Mouse (Mus musculus) liver (tissue): ENCODE results near the gene Tgfb1i1.

Experiments used
- DNase-seq: peaks from one replicate; pipeline ENCODE4 v3.0.0-alpha.2; 2020; ENCODE audit warnings: mixed read lengths

Gene Tgfb1i1

GRCm38 (mm10) chr7:128246496-128247391, at the start of gene Tgfb1i1:
Gene Tgfb1i1, plus strand, starts transcription at chr7:128246812.
- peak; percentile 69 for DNase-seq

GRCm38 (mm10) chr7:128201607-128202006, 45.0 kb upstream of the Tgfb1i1 start:
- no peak for DNase-seq

- DNase-seq, result no peak
Observed at GRCm38 (mm10) chr7:128203071-128203470, 43.5 kb upstream of the Tgfb1i1 start.

- DNase-seq, result no peak
Observed at GRCm38 (mm10) chr7:128204179-128204578, 42.4 kb upstream of the Tgfb1i1 start.

- no peak for DNase-seq
Observed at GRCm38 (mm10) chr7:128205695-128206094, 40.9 kb upstream of the Tgfb1i1 start.

- DNase-seq, result no peak
Observed at GRCm38 (mm10) chr7:128206152-128206551, 40.5 kb upstream of the Tgfb1i1 start, which contains the start of gene Cox6a2. Gene Cox6a2, minus strand, starts transcription at chr7:128206387.

- DNase-seq, result peak; percentile 51
Observed at GRCm38 (mm10) chr7:128208187-128208586, 38.4 kb upstream of the Tgfb1i1 start.

GRCm38 (mm10) chr7:128209826-128210225, 36.8 kb upstream of the Tgfb1i1 start:
- no peak for DNase-seq

GRCm38 (mm10) chr7:128219952-128220351, 26.7 kb upstream of the Tgfb1i1 start:
- DNase-seq, result no peak

GRCm38 (mm10) chr7:128220936-128221335, 25.7 kb upstream of the Tgfb1i1 start:
- no peak for DNase-seq

GRCm38 (mm10) chr7:128231741-128232140, 14.9 kb upstream of the Tgfb1i1 start:
- DNase-seq, result peak; percentile 22

- no peak for DNase-seq
Observed at GRCm38 (mm10) chr7:128234796-128235195, 11.8 kb upstream of the Tgfb1i1 start.

- no peak for DNase-seq
Observed at GRCm38 (mm10) chr7:128235481-128235880, 11.1 kb upstream of the Tgfb1i1 start.

- no peak for DNase-seq
Observed at GRCm38 (mm10) chr7:128236426-128236825, 10.2 kb upstream of the Tgfb1i1 start.

- DNase-seq, result peak; percentile 86
Observed at GRCm38 (mm10) chr7:128236856-128237592, 9.6 kb upstream of the Tgfb1i1 start, which contains the start of gene Armc5. Gene Armc5, plus strand, starts transcription at chr7:128237342.

- no peak for DNase-seq
Observed at GRCm38 (mm10) chr7:128237593-128237926, 9.1 kb upstream of the Tgfb1i1 start.

- peak; percentile 100 for DNase-seq
Observed at GRCm38 (mm10) chr7:128237927-128238778, 8.5 kb upstream of the Tgfb1i1 start, which contains the start of gene 9130023H24Rik. Gene 9130023H24Rik, minus strand, starts transcription at chr7:128238031.

GRCm38 (mm10) chr7:128238991-128239390, 7.6 kb upstream of the Tgfb1i1 start:
- peak; percentile 65 for DNase-seq

- no peak for DNase-seq
Observed at GRCm38 (mm10) chr7:128240131-128240784, 6.4 kb upstream of the Tgfb1i1 start.

GRCm38 (mm10) chr7:128242331-128242730, 4.3 kb upstream of the Tgfb1i1 start:
- DNase-seq, result no peak

GRCm38 (mm10) chr7:128243921-128244320, 2.7 kb upstream of the Tgfb1i1 start:
- DNase-seq, result no peak

- DNase-seq, result no peak
Observed at GRCm38 (mm10) chr7:128244410-128245025, 2.1 kb upstream of the Tgfb1i1 start.
